Mouse (Mus musculus) hindbrain, postnatal 0 days (tissue): ENCODE data around the gene Fgf11. TPM values are rescaled to one million over a fixed set of nuclear protein-coding genes. Genes with fewer than 3 reads are reported as not detected.

ENCODE experiments used
- ATAC-seq: fragments of 200-750 bp; cut with Nextera tagmentation; 2 replicates; pipeline ENCODE4 v1.8.0; 2017; ENCODE audit warnings: mild to moderate bottlenecking, moderate TSS enrichment, moderate library complexity
- DNase-seq: peaks from one replicate; pipeline ENCODE4 v3.0.0-alpha.2; 2015; ENCODE audit warnings: low spot score
- H3K27ac ChIP-seq: fragments of 300-500 bp; sonication (generic); 2 replicates; pipeline ENCODE4 v1.5.1; 2014; ENCODE audit warnings: mild to moderate bottlenecking
- H3K27me3 ChIP-seq: fragments of 300-500 bp; sonication (generic); 2 replicates; pipeline ENCODE4 v1.6.1; 2014; ENCODE audit warnings: low read length, mixed read lengths; ENCODE audit not compliant: insufficient read depth
- H3K36me3 ChIP-seq: fragments of 300-500 bp; sonication (generic); 2 replicates; pipeline ENCODE4 v1.6.1; 2014; ENCODE audit warnings: low read length, mixed read lengths; ENCODE audit not compliant: insufficient read depth
- H3K4me1 ChIP-seq: fragments of 300-500 bp; sonication (generic); 2 replicates; pipeline ENCODE4 v1.6.1; 2014; ENCODE audit warnings: antibody characterized with exemption, low read length, mixed read lengths; ENCODE audit not compliant: insufficient read depth
- H3K4me2 ChIP-seq: fragments of 300-500 bp; sonication (generic); 2 replicates; pipeline ENCODE4 v1.6.1; 2014; ENCODE audit warnings: low read depth, mild to moderate bottlenecking, low read length, moderate library complexity, mixed read lengths
- H3K4me3 ChIP-seq: fragments of 300-500 bp; sonication (generic); 2 replicates; pipeline ENCODE4 v1.5.1; 2014; ENCODE audit warnings: low read length
- H3K9ac ChIP-seq: fragments of 300-500 bp; sonication (generic); replicated peaks from 2 replicates; pipeline ENCODE4 v1.6.1; 2014; ENCODE audit warnings: mild to moderate bottlenecking, low read length, moderate library complexity, mixed read lengths
- H3K9me3 ChIP-seq: fragments of 300-500 bp; sonication (generic); 2 replicates; pipeline ENCODE4 v1.6.1; 2016; ENCODE audit warnings: low read length, mixed read lengths
- CTCF ChIP-seq: IDR thresholded peaks from 2 replicates; pipeline ENCODE4 v1.5.1; 2016; ENCODE audit warnings: antibody characterized with exemption, control low read depth, low read depth
- WGBS: fragments of 180-500 bp; shearing (Covaris S2); extraction: QIAGEN DNeasy Blood & Tissue Kit; methylation state at CpG from one replicate; pipeline ENCODE4 v1.1.7; 2014; 5-methylcytosine and 5-hydroxymethylcytosine counted together
- polyA plus RNA-seq: library from polyadenylated mRNA; unstranded; fragments of >200 nt; fragmentation: Nextera tagmentation; extraction: Ambion mirVana; gene quantifications from 2 replicates; pipeline ENCODE4 v1.2.1, GENCODE M21; 2015
- total RNA-seq: library from RNA; depleted of rRNA; stranded (reverse); fragments of >200 nt; gene quantifications from 2 replicates; pipeline ENCODE4 v1.2.3, GENCODE M21; 2014

Gene Fgf11
- total and polyA plus RNA-seq, 2 experiments from 2014 or later: 3.8 to 19.1 TPM

DNA sequence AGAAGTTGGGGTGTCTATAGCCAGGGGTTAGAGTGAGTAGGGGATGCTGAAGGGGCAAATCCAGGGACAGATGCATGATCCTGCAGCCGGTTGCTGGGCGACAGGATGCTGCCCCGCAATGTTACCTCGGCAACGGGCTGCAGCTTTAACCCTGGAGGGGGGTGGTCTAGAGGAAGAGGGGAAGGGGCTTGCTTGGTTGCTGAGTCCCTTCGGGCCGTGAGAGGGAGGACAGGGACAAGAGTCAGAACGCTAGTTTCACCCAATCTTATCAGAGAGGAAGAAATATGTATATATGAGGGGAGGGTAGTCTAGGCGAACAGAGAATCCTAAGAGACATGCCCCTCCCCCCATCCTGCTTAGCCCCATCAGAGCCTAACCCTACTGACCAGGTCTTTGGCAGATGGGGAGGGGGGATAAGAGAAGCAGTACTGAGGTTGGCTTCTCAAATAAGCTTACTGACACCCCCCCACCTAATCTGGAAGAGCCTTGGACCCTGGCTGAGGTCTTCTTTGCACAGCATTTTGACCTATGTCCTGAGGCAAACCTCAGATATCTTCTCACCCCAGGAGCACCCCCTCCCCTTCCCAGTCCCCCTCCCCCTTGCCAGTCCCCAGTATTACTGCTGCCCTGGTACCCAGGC, 33.8 kb upstream of the Fgf11 start:
- H3K4me1 ChIP-seq: peaks cover 14% of the 10 kb centered on the region
- H3K4me2 ChIP-seq: peak overlapping the region; percentile 86
- 0 out of 2 replicates have a peak overlapping the region, but pooled peaks have one; percentile 2 for H3K27ac ChIP-seq
- no peaks in the 10 kb centered on the region for H3K9me3 ChIP-seq
- peaks cover 10% of the 10 kb centered on the region for H3K36me3 ChIP-seq
- H3K9ac ChIP-seq: peak overlapping the region; percentile 79
- no peaks in the 10 kb centered on the region for H3K27me3 ChIP-seq
- no peak for TF ChIP-seq CTCF
- peak overlapping the region; percentile 72 for H3K4me3 ChIP-seq
- DNase-seq (peak; percentile 30), ATAC-seq (no peak)
- WGBS: 4% methylated on average over 8 of the region's 9 CpGs

DNA sequence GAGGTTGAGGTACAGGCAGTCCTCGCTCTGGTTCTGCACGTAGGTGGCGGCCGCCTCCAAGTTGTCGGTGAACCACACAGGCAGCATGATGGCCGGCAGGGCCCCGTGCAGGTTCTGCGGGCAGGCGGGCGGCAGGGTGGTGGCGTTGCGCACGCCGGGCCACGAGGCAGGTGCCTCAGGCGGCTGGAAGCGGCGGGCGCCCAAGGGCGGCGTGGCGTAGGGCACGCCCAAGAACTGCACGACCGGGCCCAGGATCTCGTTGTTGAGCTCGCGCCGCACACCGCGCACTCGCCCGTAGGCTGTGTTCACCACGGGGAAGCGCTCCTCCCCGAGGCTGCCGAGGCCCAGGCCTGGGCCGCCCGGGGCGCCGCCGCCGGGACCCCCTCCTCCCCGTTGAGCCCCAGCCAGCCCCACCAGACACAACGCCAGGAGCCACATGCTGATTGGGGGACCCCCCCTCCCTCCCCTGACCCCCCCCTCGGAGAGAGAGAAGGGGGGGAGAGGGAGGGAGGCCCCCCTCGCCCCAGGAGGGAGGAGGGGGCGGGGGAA, 32.4 kb upstream of the Fgf11 start:
- DNase-seq (peak; percentile 48), ATAC-seq (no peak)
- Histone ChIP-seq H3K4me2 (peak overlapping the region; percentile 86), H3K9ac (peak overlapping the region; percentile 79), H3K4me1 (peaks cover 12% of the 10 kb centered on the region), H3K27ac (no peak overlapping the region), H3K9me3 (no peaks in the 10 kb centered on the region), H3K27me3 (no peaks in the 10 kb centered on the region), H3K4me3 (peak overlapping the region; percentile 72), H3K36me3 (peaks cover 10% of the 10 kb centered on the region)
- TF ChIP-seq CTCF: no peak
- WGBS: 10% methylated on average over 30 of the region's 48 CpGs

DNA sequence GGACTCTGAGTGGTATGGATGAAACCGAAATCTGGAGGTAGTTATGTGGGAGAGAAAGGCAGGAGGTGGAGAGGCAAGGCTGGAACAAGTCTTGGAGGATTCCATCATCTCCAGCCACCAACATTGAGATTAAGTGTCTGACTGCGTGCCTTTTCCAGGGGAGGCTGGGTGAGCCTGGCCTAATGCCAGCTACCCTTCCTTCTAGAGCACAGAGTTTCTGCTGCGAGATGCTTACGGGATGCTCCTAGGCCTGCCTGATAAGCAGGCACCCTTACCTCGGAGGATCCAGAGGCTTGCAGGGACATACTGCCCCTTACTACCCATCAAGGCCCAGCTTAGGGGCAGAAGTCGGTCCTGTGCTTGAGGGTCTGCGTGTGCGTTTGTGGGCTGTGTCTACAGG, 31.9 kb upstream of the Fgf11 start:
- H3K27me3 ChIP-seq: no peaks in the 10 kb centered on the region
- H3K36me3 ChIP-seq: peaks cover 10% of the 10 kb centered on the region
- no peaks in the 10 kb centered on the region for H3K9me3 ChIP-seq
- peaks cover 11% of the 10 kb centered on the region for H3K4me1 ChIP-seq
- no peak overlapping the region for H3K27ac ChIP-seq
- TF ChIP-seq CTCF: no peak
- 55% methylated on average over 8 of the region's 8 CpGs for WGBS
- H3K4me3 ChIP-seq: peak overlapping the region; percentile 72
- H3K9ac ChIP-seq: peak overlapping the region; percentile 79; the same call in 1 of the 2 replicates
- peak overlapping the region; percentile 86 for H3K4me2 ChIP-seq
- ATAC-seq (no peak), DNase-seq (no peak)

DNA sequence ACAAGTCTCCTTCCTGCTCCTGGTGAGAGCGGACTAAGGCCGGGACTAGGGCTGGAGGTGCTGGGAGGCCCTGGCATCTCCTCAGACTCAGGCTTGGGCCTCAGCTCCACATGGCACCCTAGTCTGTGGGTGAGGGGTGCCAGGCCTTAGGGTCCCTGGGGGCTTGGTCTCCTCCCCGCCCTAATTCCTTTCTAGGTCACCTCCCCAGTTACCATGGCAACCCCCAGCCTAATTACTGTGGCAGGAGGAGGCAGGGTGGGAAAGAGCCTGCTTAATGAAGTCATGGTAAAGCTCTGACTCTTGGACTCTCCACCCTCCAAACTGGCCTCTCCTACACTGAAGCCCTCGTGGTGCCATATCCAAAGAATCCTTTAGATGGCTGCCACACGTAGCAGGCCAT, 27.2 kb upstream of the Fgf11 start:
- no peaks in the 10 kb centered on the region for H3K27me3 ChIP-seq
- no peak overlapping the region for H3K4me3 ChIP-seq
- no peak overlapping the region for H3K27ac ChIP-seq
- no peaks in the 10 kb centered on the region for H3K9me3 ChIP-seq
- DNase-seq: no peak
- H3K4me1 ChIP-seq: no peaks in the 10 kb centered on the region
- no peak overlapping the region for H3K4me2 ChIP-seq
- no peak for TF ChIP-seq CTCF
- ATAC-seq: no peak
- H3K9ac ChIP-seq: no peak overlapping the region
- 51% methylated on average over 5 of the region's 5 CpGs for WGBS
- peaks cover 51% of the 10 kb centered on the region for H3K36me3 ChIP-seq

DNA sequence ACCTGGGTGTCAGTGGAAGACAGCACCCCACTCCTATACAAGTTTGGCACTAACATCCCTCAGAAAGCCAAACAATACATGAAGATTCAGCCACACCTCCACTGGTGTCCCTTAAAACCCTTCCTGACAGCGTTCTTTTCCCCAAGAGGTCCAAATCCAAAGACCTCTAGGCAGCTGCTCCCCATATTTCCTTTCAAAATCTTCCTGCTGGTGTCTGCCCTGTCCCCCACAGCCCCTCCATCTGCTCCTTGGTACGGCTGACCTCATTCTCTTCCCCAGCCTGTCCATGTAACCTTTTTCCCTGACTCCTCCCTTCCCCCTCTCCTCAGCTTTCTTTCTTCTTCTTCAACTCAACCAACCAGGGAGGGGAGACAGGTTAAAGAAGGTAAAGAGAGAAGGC, 21.8 kb upstream of the Fgf11 start:
- H3K27me3 ChIP-seq: no peaks in the 10 kb centered on the region
- 58% methylated on average over 2 of the region's 2 CpGs for WGBS
- H3K4me3 ChIP-seq: no peak overlapping the region
- ATAC-seq (no peak), DNase-seq (no peak)
- no peak for TF ChIP-seq CTCF
- peaks cover 43% of the 10 kb centered on the region for H3K36me3 ChIP-seq
- no peak overlapping the region for H3K9ac ChIP-seq
- H3K27ac ChIP-seq: no peak overlapping the region
- H3K9me3 ChIP-seq: no peaks in the 10 kb centered on the region
- H3K4me1 ChIP-seq: no peaks in the 10 kb centered on the region
- H3K4me2 ChIP-seq: no peak overlapping the region

DNA sequence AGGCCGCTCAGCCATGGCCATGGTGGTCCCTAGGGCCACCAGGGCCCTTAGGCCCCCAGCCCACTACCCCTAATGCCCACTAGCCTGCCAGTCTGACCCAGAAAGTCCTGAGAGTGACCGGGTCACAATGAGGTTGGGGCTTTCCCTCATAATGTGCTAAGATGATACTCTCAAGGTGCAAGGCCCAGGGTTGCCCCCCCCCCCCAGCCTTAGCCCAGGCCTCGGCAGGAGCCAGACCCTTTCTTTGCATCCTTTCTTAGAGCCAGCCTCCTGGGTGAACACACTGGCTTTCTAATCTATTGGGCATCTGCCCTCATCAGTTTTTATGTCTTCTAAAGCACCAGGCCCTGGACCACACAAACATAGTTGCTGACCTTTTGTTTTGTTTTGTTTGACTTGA, 20.4 kb upstream of the Fgf11 start, which contains the start of gene Spem1:
TSS of gene Spem1 (minus strand) at position 101 of the 400 bp plus-strand sequence.
- WGBS: 84% methylated on average over 3 of the region's 3 CpGs
- no peak within 1 kb of the TSS for H3K27ac ChIP-seq
- ATAC-seq (no peak), DNase-seq (no peak)
- H3K9me3 ChIP-seq: no peaks in the 10 kb centered on the region
- no peak within 1 kb of the TSS for H3K9ac ChIP-seq
- no peak within 1 kb of the TSS for H3K4me2 ChIP-seq
- no peak for TF ChIP-seq CTCF
- peaks cover 29% of the 10 kb centered on the region for H3K36me3 ChIP-seq
- no peak within 1 kb of the TSS for H3K4me3 ChIP-seq
- no peaks in the 10 kb centered on the region for H3K4me1 ChIP-seq
- H3K27me3 ChIP-seq: no peaks in the 10 kb centered on the region

DNA sequence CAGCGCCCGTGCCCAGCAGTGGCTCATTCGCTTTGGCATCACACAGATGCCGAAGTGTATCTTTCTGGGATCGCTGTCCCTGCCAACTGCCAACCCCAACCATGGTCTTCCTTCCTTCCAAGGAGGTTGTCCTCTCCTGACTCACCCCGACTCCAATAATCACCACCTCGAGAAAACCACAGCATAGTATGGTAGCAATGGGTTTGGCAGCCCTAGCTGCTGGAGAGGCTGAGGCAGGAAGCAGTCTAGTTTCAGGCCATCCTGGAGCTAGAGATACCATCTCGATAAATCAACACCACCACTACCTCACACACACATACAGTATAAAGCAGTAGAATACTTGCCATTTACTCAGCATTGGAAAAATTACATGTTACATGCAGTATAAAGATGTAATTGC, 17.2 kb upstream of the Fgf11 start:
- Histone ChIP-seq H3K9me3 (no peaks in the 10 kb centered on the region), H3K27me3 (no peaks in the 10 kb centered on the region), H3K36me3 (peaks cover 2% of the 10 kb centered on the region; the same call in 1 of the 2 replicates), H3K27ac (no peak overlapping the region), H3K4me1 (no peaks in the 10 kb centered on the region), H3K4me3 (no peak overlapping the region), H3K4me2 (no peak overlapping the region), H3K9ac (no peak overlapping the region)
- WGBS: 93% methylated on average over 8 of the region's 8 CpGs
- no peak for DNase-seq
- ATAC-seq: no peak
- no peak for TF ChIP-seq CTCF
